Mouse (Mus musculus) C2C12 (cell line): Measurements from ENCODE around the gene Man2b1. TPM values are rescaled to one million over a fixed set of nuclear protein-coding genes. Genes with fewer than 3 reads are reported as not detected.

Source experiments
- H3K27me3 ChIP-seq: one replicate; pipeline ENCODE4 v1.6.1; 2011; ENCODE audit not compliant: control insufficient read depth, insufficient read depth, insufficient read length
- H3K36me3 ChIP-seq: one replicate; pipeline ENCODE4 v1.6.1; 2011; ENCODE audit not compliant: control insufficient read depth, insufficient read depth
- H3K4me3 ChIP-seq: one replicate; pipeline ENCODE4 v1.5.1; 2011; ENCODE audit warnings: mild to moderate bottlenecking, control low read depth; ENCODE audit not compliant: poor library complexity, insufficient read depth, severe bottlenecking
- H3K79me2 ChIP-seq: one replicate; pipeline ENCODE4 v1.6.1; 2011; ENCODE audit not compliant: control insufficient read depth, insufficient read depth
- H3K79me3 ChIP-seq: one replicate; pipeline ENCODE4 v1.6.1; 2011; ENCODE audit warnings: low read depth, control low read depth
- H3ac ChIP-seq: one replicate; pipeline ENCODE3; 2011; ENCODE audit warnings: low read depth; ENCODE audit not compliant: control insufficient read depth, insufficient read length
- CEBPB ChIP-seq: IDR thresholded peaks from one replicate; pipeline ENCODE4 v1.6.1; 2011; ENCODE audit warnings: low read depth, mild to moderate bottlenecking, control low read depth, moderate library complexity
- CTCF ChIP-seq: IDR thresholded peaks from one replicate; pipeline ENCODE4 v1.5.1; 2011; ENCODE audit not compliant: control insufficient read depth, insufficient read depth, insufficient read length
- FOSL1 ChIP-seq: IDR thresholded peaks from one replicate; pipeline ENCODE4 v1.8.0; 2011; ENCODE audit warnings: mild to moderate bottlenecking, low read length; ENCODE audit not compliant: poor library complexity, insufficient read depth, severe bottlenecking
- MAX ChIP-seq: IDR thresholded peaks from one replicate; pipeline ENCODE4 v1.6.1; 2011; ENCODE audit warnings: mild to moderate bottlenecking, control low read depth
- MYOD1 ChIP-seq: IDR thresholded peaks from one replicate; pipeline ENCODE4 v1.6.1; 2011; ENCODE audit warnings: low read depth; ENCODE audit not compliant: control insufficient read depth, insufficient read length
- MYOG ChIP-seq: IDR thresholded peaks from one replicate; pipeline ENCODE4 v1.6.1; 2011; ENCODE audit not compliant: control insufficient read depth, insufficient read length; ENCODE audit errors: extremely low read depth
- USF1 ChIP-seq: IDR thresholded peaks from one replicate; pipeline ENCODE4 v1.6.1; 2011; ENCODE audit warnings: low read depth, mild to moderate bottlenecking, control low read depth, moderate library complexity
- polyA plus RNA-seq: library from polyadenylated mRNA; unstranded; fragments of >200 nt; fragmentation: generic; extraction: Trizol; gene quantifications from one replicate; pipeline ENCODE4 v1.2.1, GENCODE M21; 2012; ENCODE audit warnings: missing spikeins

Gene Man2b1
- polyA plus RNA-seq, 1 experiment, result 9.8 TPM

- Histone ChIP-seq H3K79me3 (peaks cover 2% of the 10 kb centered on the region), H3ac (no peak overlapping the region), H3K4me3 (no peak overlapping the region), H3K27me3 (no peaks in the 10 kb centered on the region), H3K36me3 (peaks cover 19% of the 10 kb centered on the region), H3K79me2 (no peaks in the 10 kb centered on the region)
- TF ChIP-seq FOSL1 (no peak), MAX (no peak), CTCF (no peak), USF1 (no peak), MYOG (no peak), MYOD1 (no peak), CEBPB (no peak)
Observed at GRCm38 (mm10) chr8:85088771-85089170, 5.7 kb downstream of the Man2b1 start.

GRCm38 (mm10) chr8:85090856-85091255, 7.8 kb downstream of the Man2b1 start:
- no peaks in the 10 kb centered on the region for H3K79me2 ChIP-seq
- H3K36me3 ChIP-seq, result peaks cover 19% of the 10 kb centered on the region
- H3K79me3 ChIP-seq, result no peaks in the 10 kb centered on the region
- no peak overlapping the region for H3ac ChIP-seq
- no peak for TF ChIP-seq FOSL1
- TF ChIP-seq MYOG, result no peak
- TF ChIP-seq MYOD1, result no peak
- TF ChIP-seq USF1, result no peak
- TF ChIP-seq CTCF, result no peak
- TF ChIP-seq MAX, result no peak
- no peak for TF ChIP-seq CEBPB
- no peaks in the 10 kb centered on the region for H3K27me3 ChIP-seq
- H3K4me3 ChIP-seq, result no peak overlapping the region

GRCm38 (mm10) chr8:85091526-85092090, 8.5 kb downstream of the Man2b1 start:
- Histone ChIP-seq H3ac (no peak overlapping the region), H3K27me3 (no peaks in the 10 kb centered on the region), H3K79me2 (no peaks in the 10 kb centered on the region), H3K36me3 (peaks cover 21% of the 10 kb centered on the region), H3K4me3 (no peak overlapping the region), H3K79me3 (no peaks in the 10 kb centered on the region)
- TF ChIP-seq MAX, result no peak
- no peak for TF ChIP-seq USF1

- Histone ChIP-seq H3K36me3 (peaks cover 16% of the 10 kb centered on the region), H3ac (no peak overlapping the region), H3K4me3 (no peak overlapping the region), H3K27me3 (no peaks in the 10 kb centered on the region), H3K79me2 (no peaks in the 10 kb centered on the region), H3K79me3 (no peaks in the 10 kb centered on the region)
- TF ChIP-seq USF1 (no peak), CTCF (no peak), FOSL1 (no peak), MYOD1 (no peak), MYOG (no peak), CEBPB (no peak), MAX (no peak)
Observed at GRCm38 (mm10) chr8:85095051-85095450, 12.0 kb downstream of the Man2b1 start.

- peaks cover 16% of the 10 kb centered on the region for H3K36me3 ChIP-seq
- no peak overlapping the region for H3ac ChIP-seq
- H3K79me3 ChIP-seq, result no peaks in the 10 kb centered on the region
- H3K79me2 ChIP-seq, result no peaks in the 10 kb centered on the region
- no peaks in the 10 kb centered on the region for H3K27me3 ChIP-seq
- H3K4me3 ChIP-seq, result no peak overlapping the region
- TF ChIP-seq FOSL1 (no peak), CEBPB (no peak), MAX (no peak), MYOD1 (no peak), MYOG (no peak), CTCF (no peak), USF1 (no peak)
Observed at GRCm38 (mm10) chr8:85095566-85095965, 12.5 kb downstream of the Man2b1 start.

DNA sequence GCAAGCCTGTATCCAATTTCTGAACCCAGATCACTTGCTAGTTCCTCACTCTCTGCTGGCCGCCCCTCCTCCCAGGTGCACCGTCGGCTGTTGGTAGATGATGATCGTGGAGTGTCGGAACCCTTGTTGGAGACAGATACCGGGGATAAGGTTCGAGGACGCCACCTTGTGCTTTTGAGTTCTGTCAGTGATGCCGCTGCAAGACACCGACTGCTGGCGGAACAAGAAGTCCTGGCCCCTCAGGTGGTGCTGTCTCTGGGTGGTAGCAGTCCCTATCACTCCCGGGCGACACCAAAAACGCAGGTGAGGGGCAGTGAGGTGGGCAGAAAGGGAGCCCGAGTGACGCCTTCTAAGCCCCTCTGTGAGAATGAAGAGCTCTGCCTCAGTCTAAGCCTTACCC, 13.1 kb downstream of the Man2b1 start:
- Histone ChIP-seq H3K27me3 (no peaks in the 10 kb centered on the region), H3ac (no peak overlapping the region), H3K79me2 (no peaks in the 10 kb centered on the region), H3K4me3 (no peak overlapping the region), H3K36me3 (peaks cover 16% of the 10 kb centered on the region), H3K79me3 (no peaks in the 10 kb centered on the region)
- no peak for TF ChIP-seq MYOD1
- TF ChIP-seq CTCF, result no peak
- no peak for TF ChIP-seq FOSL1
- no peak for TF ChIP-seq MYOG
- no peak for TF ChIP-seq USF1
- no peak for TF ChIP-seq CEBPB
- no peak for TF ChIP-seq MAX
